Mouse (Mus musculus) cortical plate, adult 2 months (tissue): Measurements from ENCODE around the gene Coa3.

Experiments
- CTCF ChIP-seq: fragments of 200-500 bp; IDR thresholded peaks from 2 replicates; pipeline ENCODE4 v1.5.1; 2011; ENCODE audit warnings: mild to moderate bottlenecking, control low read depth, low read length; ENCODE audit not compliant: insufficient read depth; ENCODE audit errors: extremely low read depth
- POLR2A ChIP-seq: fragments of 200-500 bp; IDR thresholded peaks from 2 replicates; pipeline ENCODE4 v1.6.1; 2011; ENCODE audit warnings: mild to moderate bottlenecking, low read length, control low read depth; ENCODE audit not compliant: insufficient read depth; ENCODE audit errors: extremely low read depth

GRCm38 (mm10) chr11:101279193-101279569 is 267 bp upstream of the Coa3 start:
- TF ChIP-seq CTCF (no peak), POLR2A (no peak)
